Mouse (Mus musculus) brain, embryonic 14.5 days (tissue): ENCODE results near the gene 1700010B08Rik. TPM values are rescaled to one million over a fixed set of nuclear protein-coding genes. Genes with fewer than 3 reads are reported as not detected.
"Not testable (repeated sequence)": the region's sequence is repeated elsewhere in the genome, so short reads cannot be mapped to it uniquely, and the experiment has no call there.

Experiments
- DNase-seq: peaks from one replicate; pipeline ENCODE4 v3.0.0-alpha.2; 2011; ENCODE audit warnings: low read depth
- CTCF ChIP-seq: fragments of 200-500 bp; IDR thresholded peaks from 2 replicates; pipeline ENCODE4 v1.5.1; 2012; ENCODE audit warnings: inconsistent platforms, mild to moderate bottlenecking, moderate library complexity, borderline replicate concordance; ENCODE audit not compliant: insufficient read depth, insufficient read length; ENCODE audit errors: extremely low read depth
- POLR2A ChIP-seq: fragments of 200-500 bp; IDR thresholded peaks from 2 replicates; pipeline ENCODE4 v1.6.1; 2012; ENCODE audit warnings: mild to moderate bottlenecking, inconsistent platforms, borderline replicate concordance; ENCODE audit not compliant: poor library complexity, insufficient read depth, insufficient read length, severe bottlenecking; ENCODE audit errors: extremely low read depth
- polyA plus RNA-seq: library from polyadenylated mRNA; depleted of rRNA; stranded (reverse); fragments of >200 nt; gene quantifications from 2 replicates; pipeline ENCODE4 v1.2.3, GENCODE M21; 2012; rRNA removed

The 1700010B08Rik gene
- polyA plus RNA-seq: not detected in 2 replicates

- DNase-seq: not testable (repeated sequence)
These were observed at the start of gene 1700010B08Rik for GRCm38 (mm10) chr2:173719115-173719514. Gene 1700010B08Rik, plus strand, starts transcription at chr2:173719415.

GRCm38 (mm10) chr2:173672328-173672896, 46.8 kb upstream of the 1700010B08Rik start:
- peak; percentile 50 for DNase-seq
- TF ChIP-seq POLR2A: no peak
- no peak for TF ChIP-seq CTCF

- TF ChIP-seq CTCF: no peak
- TF ChIP-seq POLR2A: no peak
- no peak for DNase-seq
These were observed 45.7 kb upstream of the 1700010B08Rik start for GRCm38 (mm10) chr2:173673469-173673868.

GRCm38 (mm10) chr2:173678593-173678992, 40.6 kb upstream of the 1700010B08Rik start:
- TF ChIP-seq CTCF (no peak), POLR2A (no peak)
- no peak for DNase-seq

- TF ChIP-seq CTCF (no peak), POLR2A (no peak)
These were observed 40.0 kb upstream of the 1700010B08Rik start for GRCm38 (mm10) chr2:173679217-173679616.

GRCm38 (mm10) chr2:173680153-173680552, 39.1 kb upstream of the 1700010B08Rik start:
- DNase-seq: no peak
- TF ChIP-seq CTCF: no peak

More at GRCm38 (mm10) chr2:173679217-173679616, 40.0 kb upstream of the 1700010B08Rik start:
- DNase-seq: no peak

- no peak for TF ChIP-seq CTCF
- no peak for TF ChIP-seq POLR2A
- DNase-seq: no peak
These were observed 36.4 kb upstream of the 1700010B08Rik start for GRCm38 (mm10) chr2:173682773-173683172.

GRCm38 (mm10) chr2:173685781-173686361, 33.3 kb upstream of the 1700010B08Rik start:
- DNase-seq: no peak

GRCm38 (mm10) chr2:173687363-173687762, 31.9 kb upstream of the 1700010B08Rik start:
- DNase-seq: no peak
- no peak for TF ChIP-seq POLR2A
- no peak for TF ChIP-seq CTCF

More at GRCm38 (mm10) chr2:173685781-173686361, 33.3 kb upstream of the 1700010B08Rik start:
- no peak for TF ChIP-seq CTCF
- no peak for TF ChIP-seq POLR2A

- TF ChIP-seq POLR2A (no peak), CTCF (no peak)
- DNase-seq: no peak
These were observed 29.4 kb upstream of the 1700010B08Rik start for GRCm38 (mm10) chr2:173689835-173690234.

- no peak for TF ChIP-seq CTCF
- TF ChIP-seq POLR2A: no peak
- no peak for DNase-seq
These were observed 27.5 kb upstream of the 1700010B08Rik start for GRCm38 (mm10) chr2:173691748-173692147.

GRCm38 (mm10) chr2:173692693-173693092, 26.5 kb upstream of the 1700010B08Rik start:
- TF ChIP-seq POLR2A: no peak
- DNase-seq: no peak
